Mouse (Mus musculus) gastrocnemius, postnatal 4 days (tissue): ENCODE data around the gene Keap1. TPM values are rescaled to one million over a fixed set of nuclear protein-coding genes. Genes with fewer than 3 reads are reported as not detected.
A peak's percentile ranks its signal among the peaks of the same experiment; 100 is the strongest.
"Not testable (repeated sequence)": the region's sequence is repeated elsewhere in the genome, so short reads cannot be mapped to it uniquely, and the experiment has no call there.

Experiments
- DNase-seq, 2 experiments: peaks; one replicate each; pipeline ENCODE4 v3.0.0; 2021 to 2022; ENCODE audit warnings: low spot score in 2 of 2, mixed read lengths in 2 of 2
- total RNA-seq, 2 experiments: library from RNA; stranded (reverse); gene quantifications; 2 replicates each; pipeline ENCODE4 v1.2.3; 2021

The Keap1 gene
- total RNA-seq, 2 experiments from 2014 or later: 52.2 to 55.0 TPM

- peak; percentile 98 to 99 for DNase-seq
Observed at GRCm38 (mm10) chr9:21265000-21265561, 25.9 kb upstream of the Keap1 start, which contains the start of gene Atg4d. TSS of gene Atg4d (plus strand) at chr9:21265293.

- DNase-seq: no peak
Observed at GRCm38 (mm10) chr9:21264272-21264999, 25.3 kb upstream of the Keap1 start.

DNA sequence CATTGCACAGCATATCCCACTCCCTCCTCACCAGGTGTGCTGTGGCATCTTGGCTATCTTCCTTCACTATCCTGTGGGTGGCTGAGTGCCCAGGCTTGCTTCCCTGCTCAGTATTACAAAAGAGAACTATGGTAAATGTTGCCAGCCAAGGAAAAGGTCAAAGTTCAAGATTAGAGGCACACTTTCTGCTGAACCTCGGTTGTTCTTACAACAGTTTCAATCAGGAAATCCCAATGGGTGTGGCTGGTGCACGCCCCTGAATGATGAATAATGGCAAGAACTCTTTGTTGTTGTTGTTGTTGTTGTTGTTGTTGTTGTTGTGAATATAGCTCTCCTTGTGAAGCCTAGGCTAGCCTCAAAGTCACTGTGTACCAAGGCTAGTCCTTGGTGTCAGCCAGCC lies 22.7 kb upstream of the Keap1 start:
- no peak for DNase-seq

- DNase-seq: no peak
Observed at GRCm38 (mm10) chr9:21260491-21261040, 21.4 kb upstream of the Keap1 start.

DNA sequence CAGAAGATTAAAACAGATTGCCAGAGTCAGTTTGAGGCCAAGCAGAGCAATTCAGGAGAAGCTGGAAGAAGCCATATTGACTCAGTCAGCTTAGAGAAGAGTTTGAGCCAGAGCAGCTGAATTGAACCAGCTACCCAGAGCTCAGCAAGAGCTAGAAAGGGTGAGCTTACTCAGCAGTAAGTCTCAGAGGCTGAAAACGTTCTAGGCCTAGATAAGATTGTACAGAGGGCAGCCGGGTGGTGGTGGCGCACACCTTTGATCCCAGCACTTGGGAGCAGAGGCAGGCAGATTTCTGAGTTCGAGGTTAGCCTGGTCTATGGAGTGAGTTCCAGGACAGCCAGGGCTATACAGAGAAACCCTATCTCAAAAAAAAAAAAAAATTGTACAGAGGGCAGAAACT lies 17.2 kb upstream of the Keap1 start:
- not testable (repeated sequence) for DNase-seq

DNA sequence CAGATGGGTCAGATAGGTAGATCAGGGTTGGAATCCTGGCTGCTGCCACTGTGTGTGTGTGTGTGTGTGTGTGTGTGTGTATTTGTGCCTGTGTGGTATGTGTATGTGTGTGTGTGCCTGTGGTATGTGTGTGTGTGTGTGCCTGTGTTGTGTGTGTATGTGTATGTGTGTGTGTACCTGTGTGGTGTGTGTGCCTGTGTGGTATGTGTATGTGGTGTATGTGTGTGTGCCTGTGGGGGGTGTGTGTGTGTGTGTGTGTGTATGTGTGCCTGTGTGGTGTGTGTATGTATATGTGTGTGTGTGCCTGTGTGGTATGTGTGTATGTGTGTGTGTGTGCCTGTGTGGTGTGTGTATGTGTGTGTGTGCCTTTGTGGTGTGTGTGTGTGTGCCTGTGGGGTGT lies 15.5 kb upstream of the Keap1 start:
- DNase-seq: no peak

DNA sequence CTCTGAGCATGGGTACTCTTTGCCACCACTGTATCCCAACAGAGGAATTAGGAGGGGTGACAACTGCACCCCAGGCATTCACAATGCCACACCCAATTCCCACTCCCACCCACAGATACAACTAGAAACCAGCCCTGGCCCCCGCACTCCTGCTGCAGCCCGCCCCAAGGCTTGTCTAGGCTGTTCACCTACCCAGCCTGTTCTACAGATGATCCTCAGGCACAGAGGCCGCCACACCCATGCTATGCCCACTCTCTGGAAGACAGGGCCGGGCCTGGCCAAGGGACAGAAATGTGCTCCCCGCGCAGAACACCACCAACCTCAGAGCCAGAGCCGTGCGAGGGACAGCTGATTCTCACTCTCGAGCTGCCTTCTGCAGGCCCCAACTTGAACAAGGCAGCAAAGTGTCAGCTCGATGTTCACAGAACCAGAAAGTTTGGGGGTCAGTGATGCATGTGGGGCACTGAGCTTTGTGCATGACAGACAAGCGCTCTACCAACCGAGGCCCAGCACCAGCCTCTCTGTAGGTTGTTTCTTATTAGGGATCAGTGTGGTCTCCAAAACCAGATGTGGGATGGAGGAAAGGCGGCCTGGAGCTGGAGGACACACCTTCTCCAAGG lies 12.1 kb upstream of the Keap1 start:
- no peak for DNase-seq

GRCm38 (mm10) chr9:21250509-21250908 lies 11.3 kb upstream of the Keap1 start:
- no peak for DNase-seq

GRCm38 (mm10) chr9:21249629-21250508 lies 10.7 kb upstream of the Keap1 start:
- no peak for DNase-seq

GRCm38 (mm10) chr9:21248326-21248725 lies 9.2 kb upstream of the Keap1 start, which contains the start of gene S1pr5:
TSS of gene S1pr5 (minus strand) at chr9:21248443.
- no peak for DNase-seq

DNA sequence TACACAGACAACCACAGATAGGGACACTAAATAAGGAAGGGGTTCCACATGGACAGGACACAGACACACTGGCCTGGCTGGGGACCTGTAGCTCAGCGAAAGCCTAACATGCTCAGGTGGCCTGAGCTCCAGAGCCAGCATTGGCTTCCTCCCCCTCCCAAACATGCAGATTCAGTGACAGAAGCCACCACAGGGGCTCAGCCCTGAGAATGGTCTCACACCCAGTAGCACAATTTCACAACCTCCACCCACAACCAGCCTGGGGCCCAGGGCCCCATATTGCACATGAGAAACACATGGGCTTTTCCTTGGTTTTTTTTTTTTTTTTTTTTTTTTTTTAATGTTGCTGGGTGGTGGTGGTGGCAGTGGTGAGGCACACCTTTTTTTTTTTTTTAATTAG lies 7.2 kb upstream of the Keap1 start:
- no peak for DNase-seq

GRCm38 (mm10) chr9:21245113-21245487 lies 5.9 kb upstream of the Keap1 start:
- no peak for DNase-seq

- no peak for DNase-seq
Observed at GRCm38 (mm10) chr9:21244428-21245112, 5.4 kb upstream of the Keap1 start.

DNA sequence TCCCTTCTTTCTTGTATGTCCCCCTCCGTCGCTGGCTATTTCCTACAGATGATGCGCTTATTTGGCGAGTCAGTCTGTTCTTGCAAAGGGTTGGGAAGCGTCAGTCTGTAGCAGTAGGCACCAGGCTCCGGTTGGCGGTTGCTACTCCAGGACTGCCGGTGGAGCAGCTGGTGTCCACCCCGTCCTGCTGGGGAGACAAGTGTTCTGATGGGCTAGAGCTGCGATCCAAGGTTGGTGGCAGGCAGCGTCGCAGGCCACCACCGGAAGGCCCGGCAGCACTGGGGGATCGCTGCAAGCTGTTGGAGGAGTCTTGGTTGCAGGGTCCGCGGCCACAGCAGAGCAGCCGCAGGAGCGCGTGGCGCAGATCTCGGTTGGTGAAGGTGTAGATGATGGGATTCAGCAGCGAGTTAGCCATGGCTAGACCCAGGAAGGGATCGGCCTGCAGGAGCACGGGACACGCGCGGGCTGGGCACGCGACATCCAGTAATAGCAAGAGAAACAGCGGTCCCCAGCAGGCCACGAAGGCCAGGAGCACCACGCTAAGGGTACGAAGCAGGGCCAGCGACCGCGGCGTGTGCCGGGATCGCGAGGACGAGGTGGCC lies 4.8 kb upstream of the Keap1 start:
- no peak for DNase-seq

DNA sequence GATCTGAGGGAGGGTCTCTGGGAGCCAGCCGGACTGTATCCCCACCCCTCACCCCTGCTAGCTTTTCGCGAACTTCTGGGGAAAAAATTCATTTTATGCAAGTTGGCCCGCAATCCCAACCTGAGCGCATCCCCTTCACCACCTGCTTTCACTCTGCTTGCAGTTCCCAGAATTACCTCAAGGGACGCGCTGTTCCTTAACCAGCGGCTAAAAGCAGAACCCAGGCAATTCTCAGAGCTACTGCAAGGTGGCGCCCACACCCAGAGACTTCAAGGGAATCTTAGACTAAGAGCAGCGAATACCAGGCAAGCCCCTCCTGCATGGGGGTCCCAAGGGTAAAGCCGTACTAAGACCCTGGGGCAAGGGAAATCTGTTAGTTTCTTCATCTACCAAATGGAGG lies 2.2 kb upstream of the Keap1 start:
- peak in 1 of 2 experiments; percentile 74 for DNase-seq

GRCm38 (mm10) chr9:21239465-21239848 lies 296 bp upstream of the Keap1 start:
- DNase-seq: no peak

- DNase-seq: no peak
Observed at GRCm38 (mm10) chr9:21238004-21238732, 993 bp downstream of the Keap1 start.

- DNase-seq: peak in 1 of 2 experiments; percentile 40
Observed at GRCm38 (mm10) chr9:21237368-21238003, 1.7 kb downstream of the Keap1 start.

DNA sequence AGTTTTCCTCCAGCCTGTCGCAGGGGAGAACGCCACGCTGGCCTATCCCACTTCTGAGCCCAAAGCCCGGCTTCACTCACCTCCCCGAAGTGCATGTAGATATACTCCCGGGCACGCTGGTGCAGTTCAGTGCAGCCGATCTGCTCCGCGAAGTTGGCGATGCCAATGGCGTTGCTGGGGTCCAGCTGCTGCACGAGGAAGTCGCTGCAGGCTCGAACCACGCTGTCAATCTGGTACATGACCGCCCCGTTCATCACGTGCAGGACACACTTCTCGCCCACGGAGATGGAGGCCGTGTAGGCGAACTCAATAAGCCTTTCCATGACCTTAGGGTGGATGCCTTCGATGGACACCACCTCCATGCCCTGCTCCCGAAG lies 2.2 kb downstream of the Keap1 start:
- DNase-seq: no peak
